Mouse (Mus musculus): ENCODE measurements around the gene Ginm1.
"Not testable (repeated sequence)": the region's sequence is repeated elsewhere in the genome, so short reads cannot be mapped to it uniquely, and the experiment has no call there.

The Ginm1 gene

DNA sequence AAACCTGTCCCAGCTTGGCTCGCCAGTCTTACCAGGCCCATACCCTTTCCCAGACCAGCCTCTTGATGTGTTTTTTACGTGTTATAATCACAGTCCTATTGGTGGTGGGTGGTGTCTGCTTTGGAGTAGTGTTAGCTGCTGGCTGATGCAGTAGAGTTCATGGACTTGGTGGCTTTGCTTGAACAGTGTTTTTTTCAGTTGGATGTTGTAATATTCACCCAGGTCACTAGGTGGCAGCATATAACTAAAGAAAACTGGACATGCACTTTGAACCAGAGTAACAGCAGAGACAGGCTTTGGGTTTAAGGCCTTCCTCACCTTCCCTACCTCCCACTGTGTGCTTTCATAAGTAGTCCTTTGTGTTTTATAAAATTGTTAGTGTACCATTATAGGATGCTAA, 17.3 kb upstream of the Ginm1 start:
- peak; percentile 15 to 32 for DNase-seq (ENCODE audit: low spot score in 2 of 2)

DNA sequence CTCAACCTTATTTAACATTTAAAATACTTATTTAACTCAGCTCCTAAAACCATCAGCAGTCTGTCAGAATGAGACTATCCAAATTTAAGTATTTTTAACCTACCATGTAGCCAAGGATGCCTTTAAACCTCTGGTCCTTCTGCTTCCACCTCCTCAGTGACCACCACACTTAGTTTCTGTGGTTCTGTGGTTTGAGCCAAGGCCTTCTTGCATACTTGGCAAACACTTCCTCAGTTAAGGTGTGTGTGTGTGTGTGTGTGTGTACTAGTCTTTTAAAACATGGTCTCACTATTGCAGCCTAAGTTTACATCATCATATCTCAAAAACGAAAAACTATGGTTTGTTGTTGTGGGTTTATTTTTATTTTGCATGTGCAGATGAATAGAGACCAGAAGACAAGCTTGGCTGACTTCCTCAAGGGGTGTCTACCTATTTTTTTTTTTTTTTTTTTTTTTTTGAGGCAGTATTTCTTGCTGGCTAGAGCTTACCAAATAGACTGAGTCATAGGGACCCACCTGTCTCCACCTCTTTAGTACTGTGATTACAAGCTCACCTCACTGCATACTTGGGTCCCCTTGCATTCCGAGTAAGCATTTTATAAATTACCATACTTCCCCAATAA, 10.0 kb upstream of the Ginm1 start:
- no peak for DNase-seq (ENCODE audit: low spot score in 2 of 2)

DNA sequence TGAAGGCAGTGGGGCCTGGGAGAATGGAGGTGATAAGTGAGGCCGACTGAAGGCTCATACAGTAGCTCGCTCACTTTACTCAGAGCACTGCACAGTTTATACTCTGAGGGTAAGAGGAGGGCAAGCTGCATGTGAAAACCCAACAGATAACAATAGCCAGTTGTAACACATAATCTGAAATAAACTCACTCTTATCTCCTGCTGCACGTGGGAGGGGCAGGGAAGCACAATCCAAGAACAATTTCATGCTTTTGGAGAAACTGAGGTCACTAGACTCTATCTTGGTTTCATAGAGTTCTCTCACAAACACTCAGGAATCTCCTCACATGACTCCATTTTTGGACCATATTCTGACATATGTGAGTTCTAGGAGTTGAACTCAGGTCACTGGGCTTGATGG, 8.6 kb upstream of the Ginm1 start:
- no peak for DNase-seq (ENCODE audit: low spot score in 2 of 2)

DNA sequence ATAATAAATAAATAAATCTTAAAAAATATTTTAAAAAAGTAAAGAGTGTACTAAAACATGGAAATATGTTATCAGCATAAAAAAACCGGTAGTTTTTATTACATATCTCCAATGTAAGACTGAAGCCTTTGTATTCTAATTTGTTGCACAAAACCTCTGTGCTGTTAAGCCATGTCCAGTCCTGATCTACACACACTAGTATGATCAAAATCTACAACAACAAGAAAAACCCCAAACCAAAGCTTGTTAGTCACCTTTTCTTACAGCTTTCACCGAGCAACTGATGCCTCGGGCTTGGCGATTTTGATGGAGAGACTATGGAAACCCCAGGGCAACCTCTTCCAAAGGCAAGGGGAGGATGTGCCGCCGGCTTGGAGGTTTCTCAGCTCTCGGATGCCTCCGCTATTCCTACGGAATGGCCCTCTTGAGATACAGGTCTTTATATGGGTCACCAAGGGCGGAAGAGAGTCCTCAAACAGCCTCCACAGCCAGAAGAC, 322 bp downstream of the Ginm1 start:
- DNase-seq (ENCODE audit: low spot score in 2 of 2): no peak

DNA sequence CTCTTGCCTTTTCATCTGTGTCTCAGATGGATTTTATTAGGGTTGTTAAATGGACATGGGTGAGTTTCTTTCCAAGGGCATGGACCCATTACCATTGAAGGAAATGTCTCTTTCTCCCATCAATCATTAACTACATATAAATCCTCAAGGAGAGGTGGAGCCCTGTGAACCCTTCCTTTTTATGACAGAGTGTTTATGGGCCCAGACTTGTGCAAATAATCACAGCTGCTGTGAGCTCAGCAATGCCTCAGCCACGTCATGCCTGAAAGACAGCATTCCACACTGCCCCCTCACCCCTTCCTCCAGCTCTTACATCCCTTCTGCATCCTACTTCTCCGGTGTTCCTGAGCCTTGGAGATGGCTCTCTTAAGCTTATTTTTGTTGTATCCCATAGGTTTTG, 5.3 kb downstream of the Ginm1 start:
- no peak for DNase-seq (ENCODE audit: low spot score in 2 of 2)

DNA sequence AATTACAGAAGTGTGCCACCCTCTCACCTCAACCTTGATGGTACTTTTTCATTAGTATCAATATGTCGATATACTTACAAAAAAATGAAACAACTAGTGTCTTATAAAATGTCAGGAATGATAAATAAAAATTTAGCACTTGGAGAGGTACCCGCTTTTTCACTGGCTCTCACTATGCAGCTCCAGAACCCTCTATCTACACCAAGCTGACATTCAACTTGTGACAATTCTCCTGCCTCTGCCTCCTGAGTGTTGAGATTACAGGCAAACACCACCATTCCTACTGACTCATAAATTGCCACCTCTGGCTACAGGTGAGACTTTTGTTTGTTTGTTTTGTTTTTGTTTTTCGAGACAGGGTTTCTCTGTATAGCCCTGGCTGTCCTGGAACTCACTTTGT, 11.4 kb downstream of the Ginm1 start:
- no peak for DNase-seq (ENCODE audit: low spot score in 2 of 2)

DNA sequence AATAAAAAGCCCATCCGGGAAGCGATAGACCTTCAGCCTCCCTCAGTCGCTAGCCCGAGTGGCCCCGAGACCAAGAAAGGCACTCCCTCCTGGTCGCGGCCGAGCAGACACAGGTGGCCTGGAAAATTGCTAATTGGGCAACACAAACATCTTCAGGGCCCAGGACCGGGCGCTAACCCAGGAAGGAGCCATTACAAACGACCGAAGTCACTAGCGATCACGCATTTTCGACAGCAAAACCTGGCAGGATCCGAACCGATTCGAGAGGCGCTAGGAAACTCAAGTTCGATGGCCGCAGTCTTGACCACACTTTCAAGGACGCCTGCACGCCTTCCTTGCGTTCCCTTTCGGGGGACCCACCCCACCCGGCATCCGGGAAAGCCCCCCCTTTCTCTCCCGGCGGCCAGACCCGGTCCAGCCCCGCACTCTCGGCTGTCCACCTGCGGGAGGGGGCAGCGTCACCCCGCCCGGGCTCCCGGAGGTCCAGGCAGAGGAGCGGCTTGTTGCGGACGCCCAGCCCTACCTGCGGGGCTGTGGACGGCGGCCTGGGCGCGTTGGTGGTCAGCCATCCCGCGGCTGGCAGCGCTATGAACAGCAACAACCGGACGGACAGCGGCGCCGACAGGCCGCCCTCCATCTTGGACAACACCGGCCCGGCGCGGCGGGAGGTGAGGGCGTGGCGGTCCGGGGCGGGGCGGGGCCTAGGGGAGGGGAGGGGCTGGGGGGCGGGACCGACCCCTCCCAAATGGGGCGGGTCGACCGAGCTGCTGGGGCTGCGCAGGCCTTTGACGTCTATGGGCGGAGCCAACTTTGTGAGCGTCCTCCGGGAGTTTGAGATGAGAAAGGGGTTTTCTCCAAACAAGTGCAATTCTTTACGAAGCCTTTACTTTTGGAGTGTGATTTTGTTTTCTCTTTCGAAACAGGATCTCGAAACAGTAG, 12.1 kb downstream of the Ginm1 start:
- peak; percentile 79 to 88 for DNase-seq (ENCODE audit: low spot score in 2 of 2)

DNA sequence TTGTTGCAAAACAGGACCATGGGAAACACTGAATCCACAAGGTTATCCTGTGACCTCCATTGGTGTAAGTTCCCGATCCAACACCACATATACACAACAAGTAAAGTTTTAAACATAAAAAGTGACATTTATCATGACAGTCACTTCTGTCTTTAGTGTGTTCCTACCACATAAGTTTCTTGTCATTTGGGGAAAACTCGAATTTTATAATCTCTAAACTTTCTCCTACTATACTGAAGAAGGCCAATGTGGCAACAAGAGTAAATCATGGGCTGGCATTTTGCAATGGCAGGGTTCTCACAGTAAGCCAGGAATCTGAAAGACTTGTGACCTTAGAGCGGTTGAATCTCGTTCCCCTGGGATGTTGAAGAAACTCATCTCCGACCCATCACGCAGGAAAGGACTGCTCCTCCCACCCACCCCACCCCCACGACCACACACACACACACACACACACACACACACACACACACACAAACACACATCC, 12.8 kb downstream of the Ginm1 start:
- DNase-seq (ENCODE audit: low spot score in 2 of 2): peak in 1 of 2 experiments; percentile 13

DNA sequence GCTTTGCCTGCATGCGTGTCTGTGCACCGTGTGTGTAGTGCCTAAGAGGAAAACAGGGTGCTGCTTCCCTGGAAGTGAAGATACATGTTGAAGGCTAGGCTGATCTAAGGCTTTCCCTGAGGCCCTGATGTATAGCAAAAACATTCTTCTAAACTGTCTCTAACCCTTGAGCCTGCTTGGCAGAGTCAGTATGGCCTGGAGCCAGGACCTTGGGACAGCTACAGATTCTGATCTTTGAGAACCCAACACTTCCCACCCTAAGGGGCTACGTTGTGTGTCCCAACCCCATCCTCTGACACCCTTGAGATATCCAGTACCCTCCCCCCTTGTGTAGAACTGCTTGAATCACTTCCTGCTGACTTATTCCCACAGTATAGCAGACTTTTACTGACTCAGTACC, 14.3 kb downstream of the Ginm1 start:
- peak in 1 of 2 experiments; percentile 12 for DNase-seq (ENCODE audit: low spot score in 2 of 2)

DNA sequence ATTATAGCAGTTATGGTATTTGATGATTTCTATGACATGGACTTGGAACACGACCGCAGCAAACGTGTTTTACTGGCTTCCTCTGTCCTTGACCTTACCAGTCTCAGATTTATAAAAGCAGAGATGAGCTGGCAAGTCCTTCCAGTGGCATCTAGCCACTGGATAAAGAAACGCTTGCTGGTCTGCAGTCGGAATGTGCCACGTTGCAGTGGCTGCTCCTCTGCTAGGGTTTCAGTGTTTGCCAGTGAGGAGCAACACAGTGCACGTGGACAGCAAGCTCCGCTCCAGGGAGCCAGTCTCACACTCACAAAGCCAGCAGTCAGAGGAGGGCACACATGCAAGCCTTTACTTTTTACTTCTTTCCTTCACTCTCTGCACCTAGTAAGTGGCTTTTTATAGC, 17.2 kb downstream of the Ginm1 start:
- DNase-seq (ENCODE audit: low spot score in 2 of 2): peak in 1 of 2 experiments; percentile 1

DNA sequence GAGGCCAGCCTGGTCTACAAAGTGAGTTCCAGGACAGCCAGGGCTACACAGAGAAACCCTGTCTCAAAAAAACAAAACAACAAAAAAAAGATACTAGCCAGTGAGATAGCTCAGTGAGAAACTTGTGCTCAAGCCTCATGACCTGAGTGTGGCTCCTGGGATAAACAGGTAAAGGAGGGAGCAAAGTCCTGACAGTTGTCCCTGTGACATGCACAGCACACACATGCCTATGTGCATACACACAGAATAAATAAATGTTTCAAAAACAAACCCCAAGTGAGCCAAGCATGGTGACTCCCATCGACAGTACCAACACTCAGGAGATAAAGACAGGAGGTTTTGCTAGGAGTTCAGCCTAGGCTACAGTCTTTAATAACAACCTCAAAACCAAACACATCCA, 19.9 kb downstream of the Ginm1 start:
- no peak for DNase-seq (ENCODE audit: low spot score in 2 of 2)

DNA sequence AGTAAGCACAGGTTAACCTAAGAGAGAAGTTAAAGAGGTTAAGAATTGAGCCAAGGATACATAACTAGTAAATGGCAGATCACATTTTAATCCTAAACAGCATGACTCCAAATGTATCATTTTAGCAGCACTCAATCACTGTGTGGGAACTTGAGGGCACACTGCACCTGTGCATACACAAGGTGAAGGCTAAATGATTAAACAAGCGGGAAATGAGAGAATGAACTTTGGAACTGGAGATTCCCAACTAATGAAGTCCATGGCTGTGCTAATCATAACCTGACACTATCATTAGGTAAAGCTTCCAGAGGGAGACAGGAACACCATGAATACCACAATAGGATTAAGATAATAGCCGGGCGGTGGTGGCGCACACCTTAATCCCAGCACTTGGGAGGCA, 20.3 kb downstream of the Ginm1 start:
- no peak for DNase-seq (ENCODE audit: low spot score in 2 of 2)

DNA sequence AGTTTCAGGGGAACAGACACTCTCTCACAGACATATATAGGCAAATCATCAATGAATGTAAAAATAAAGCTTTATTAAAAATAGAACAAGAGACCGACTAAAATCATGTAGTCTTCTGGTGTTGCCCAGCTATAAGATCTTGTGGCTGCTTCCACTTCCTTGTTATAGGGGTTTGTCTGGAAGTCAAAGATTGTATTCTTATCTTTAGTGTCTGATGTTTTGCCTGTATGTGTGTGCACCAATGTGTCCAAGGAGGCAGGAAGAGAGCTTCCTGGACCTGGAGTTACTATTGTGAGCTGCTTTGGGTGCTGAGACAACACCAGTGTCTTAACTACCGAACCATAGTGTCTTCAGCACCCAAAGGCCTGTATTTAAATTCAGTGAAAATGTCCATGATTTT, 35.1 kb downstream of the Ginm1 start:
- no peak for DNase-seq (ENCODE audit: low spot score in 2 of 2)

DNA sequence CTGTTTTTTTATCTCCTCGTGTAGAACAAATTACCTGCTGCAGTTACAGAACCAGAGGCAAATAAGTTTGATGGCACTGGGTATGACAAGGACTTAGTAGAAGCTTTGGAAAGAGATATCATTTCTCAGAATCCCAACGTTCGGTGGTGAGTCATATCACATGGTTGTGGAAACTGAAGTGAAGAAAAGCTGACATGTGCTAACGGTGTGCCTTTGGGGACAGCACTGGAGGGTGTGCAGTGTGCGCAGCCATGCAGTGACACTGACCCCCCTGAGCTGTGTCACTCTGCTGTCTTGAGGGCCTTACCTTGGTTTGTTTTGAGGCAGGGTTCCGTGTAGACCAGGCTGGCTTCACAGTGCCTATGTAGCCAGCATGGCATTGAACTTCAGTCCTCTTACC, 43.9 kb downstream of the Ginm1 start:
- DNase-seq (ENCODE audit: low spot score in 2 of 2): no peak

DNA sequence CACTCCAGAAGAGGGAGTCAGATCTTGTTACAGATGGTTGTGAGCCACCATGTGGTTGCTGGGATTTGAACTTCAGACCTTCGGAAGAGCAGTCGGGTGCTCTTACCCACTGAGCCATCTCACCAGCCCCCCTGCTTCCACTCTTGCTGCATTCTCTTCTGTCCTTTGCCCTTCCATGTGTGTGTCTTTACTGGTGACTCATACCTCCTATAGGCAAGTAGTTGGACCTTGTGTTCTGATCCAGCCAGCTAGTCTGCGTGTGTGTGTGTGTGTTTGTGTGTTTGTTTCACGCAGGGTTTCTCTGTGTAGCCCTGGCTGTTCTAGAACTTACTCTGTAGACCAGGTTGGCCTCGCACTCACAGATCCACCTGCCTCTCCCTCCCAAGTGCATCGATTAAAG, 47.1 kb downstream of the Ginm1 start:
- not testable (repeated sequence) for DNase-seq (ENCODE audit: low spot score in 2 of 2)

DNA sequence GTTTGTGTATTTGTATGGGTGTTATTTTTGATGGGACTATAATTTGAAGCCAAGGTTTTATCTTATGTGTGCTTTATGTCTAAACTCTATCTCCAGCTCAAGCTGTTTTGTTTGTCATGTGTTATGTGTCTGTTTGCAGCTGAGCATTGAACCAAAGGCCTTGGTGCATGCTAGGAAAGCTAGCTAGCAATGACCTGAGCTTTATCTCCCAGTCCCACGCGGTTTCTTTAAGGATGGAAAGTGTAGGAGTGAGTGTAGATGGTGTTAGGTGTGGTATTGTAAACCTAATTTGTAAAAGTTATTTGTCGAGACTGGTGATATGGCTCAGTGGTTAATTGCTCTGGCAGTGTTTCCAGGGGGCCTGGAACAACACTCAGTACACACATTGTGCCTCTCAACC, 54.7 kb downstream of the Ginm1 start:
- no peak for DNase-seq (ENCODE audit: low spot score in 2 of 2)

DNA sequence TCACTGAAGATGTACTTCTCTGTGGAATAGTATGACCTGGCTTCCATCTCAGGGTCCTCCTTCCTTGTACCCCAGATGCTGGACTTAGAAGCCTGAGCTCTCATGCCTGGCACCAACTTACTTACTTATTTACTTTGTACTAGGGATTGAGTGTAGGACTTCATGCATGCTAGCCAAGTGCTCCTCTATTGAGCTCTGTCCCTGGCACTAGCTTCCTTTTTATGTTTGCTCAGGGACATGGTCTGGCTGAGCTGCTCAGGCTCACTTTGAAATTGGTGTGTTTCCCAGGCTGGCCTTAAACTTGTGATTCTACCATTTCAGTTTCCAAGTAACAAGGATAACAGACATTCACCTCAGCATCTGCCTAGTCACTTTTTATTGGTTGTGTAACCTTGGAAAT, 55.5 kb downstream of the Ginm1 start:
- no peak for DNase-seq (ENCODE audit: low spot score in 2 of 2)

DNA sequence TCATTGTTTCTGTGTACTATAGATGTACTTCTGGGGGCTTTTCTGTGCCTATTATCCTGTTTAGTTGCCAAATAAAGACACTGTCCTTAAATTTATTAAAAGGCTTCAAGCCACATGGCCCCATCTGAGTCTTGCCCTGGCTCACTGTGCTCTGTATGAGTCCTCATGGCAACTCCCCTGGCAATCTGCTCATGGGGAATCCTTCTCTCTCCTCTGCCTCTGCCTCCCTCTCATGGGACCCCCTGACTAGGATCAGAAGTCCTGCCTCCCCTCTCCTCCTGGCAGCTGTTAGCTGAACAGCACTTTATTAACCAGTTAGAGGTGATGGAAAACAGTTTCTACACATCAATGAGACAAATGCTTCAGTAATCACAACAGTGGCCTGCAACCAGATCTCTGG, 61.0 kb downstream of the Ginm1 start:
- no peak for DNase-seq (ENCODE audit: low spot score in 2 of 2)

DNA sequence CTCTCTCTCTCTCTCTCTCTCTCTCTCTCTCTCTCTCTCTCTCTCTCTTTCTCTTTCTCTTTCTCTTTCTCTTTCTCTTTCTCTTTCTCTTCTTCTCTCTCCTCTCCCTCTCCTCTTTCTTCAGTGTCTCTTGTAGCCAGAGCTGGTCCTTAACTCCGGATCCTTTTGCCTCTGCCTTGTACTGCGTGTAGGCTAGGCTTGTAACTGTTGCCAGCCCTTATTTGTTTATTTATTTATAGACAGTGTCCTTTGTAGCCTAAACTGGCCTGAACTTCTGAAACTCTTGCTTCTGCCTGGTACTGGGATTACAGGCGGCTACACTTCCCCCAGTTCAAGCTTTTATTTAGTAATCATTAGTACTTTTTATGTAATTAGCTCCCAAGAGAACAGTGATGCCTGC, 65.6 kb downstream of the Ginm1 start:
- DNase-seq (ENCODE audit: low spot score in 2 of 2): no peak

DNA sequence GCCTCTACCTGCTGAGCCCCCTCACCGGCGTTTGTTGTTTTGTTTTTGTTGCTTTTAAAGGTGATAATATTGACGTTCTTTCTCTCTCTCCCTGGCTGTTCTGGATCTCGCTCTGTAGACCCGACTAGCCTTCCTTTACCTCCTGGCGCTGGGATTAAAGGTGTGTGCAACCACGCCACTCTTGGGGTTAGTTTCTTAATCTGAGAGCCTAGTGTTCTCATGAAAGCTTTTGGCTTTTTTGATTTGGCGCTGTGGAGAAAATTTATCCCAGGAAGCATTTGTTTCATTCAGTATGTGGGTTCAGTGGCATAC, 66.2 kb downstream of the Ginm1 start:
- no peak for DNase-seq (ENCODE audit: low spot score in 2 of 2)

DNA sequence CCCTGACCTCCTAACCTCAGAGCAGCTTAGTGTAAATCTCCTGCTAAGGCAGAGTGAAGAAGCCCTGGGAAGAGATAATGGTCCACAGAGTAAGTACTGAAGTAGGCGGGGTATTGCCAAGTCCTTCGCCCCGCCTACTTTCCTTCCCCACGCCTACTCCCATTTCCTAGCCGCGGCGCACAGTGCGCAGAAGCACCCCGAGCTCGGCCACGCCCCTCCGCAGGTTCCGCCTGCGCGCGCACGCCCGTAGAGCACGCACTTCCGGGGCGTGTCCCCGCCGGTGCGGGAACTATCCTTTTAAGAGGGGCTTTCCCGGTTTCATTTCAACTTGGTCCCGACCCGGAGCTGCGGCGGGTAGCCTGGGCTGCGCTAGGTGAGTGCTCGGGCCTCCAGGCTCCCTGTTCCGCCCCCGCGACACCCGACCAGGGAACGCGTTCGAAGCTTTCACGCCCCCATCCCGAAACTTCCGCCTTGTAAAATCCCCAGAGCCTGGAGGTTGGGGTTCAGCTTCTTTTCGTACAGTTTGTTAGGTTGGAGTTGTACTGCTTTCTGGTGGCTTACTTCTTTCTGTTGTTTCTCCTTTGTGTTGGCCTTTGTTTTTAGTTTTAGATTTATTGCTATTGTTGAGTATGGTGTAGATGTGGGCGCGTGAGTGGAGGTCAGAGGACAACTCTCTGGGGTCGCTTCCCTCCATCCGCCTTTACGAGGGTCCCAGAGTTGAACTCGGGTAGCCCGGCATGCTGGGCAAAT, 66.7 kb downstream of the Ginm1 start, which contains the start of gene Katna1:
Gene Katna1 (plus strand): TSS at position 250 of the 750 bp plus-strand sequence.
- DNase-seq (ENCODE audit: low spot score in 2 of 2): peak; percentile 85 to 94
